Mouse (Mus musculus) cerebellum, adult 9-10 months (tissue): ENCODE data around the gene Tmem53.
A peak's percentile ranks its signal among the peaks of the same experiment; 100 is the strongest.
"Not testable (repeated sequence)": the region's sequence is repeated elsewhere in the genome, so short reads cannot be mapped to it uniquely, and the experiment has no call there.

Source experiments
- DNase-seq: peaks from one replicate; pipeline ENCODE4 v3.0.0; 2022

Tmem53 gene

DNA sequence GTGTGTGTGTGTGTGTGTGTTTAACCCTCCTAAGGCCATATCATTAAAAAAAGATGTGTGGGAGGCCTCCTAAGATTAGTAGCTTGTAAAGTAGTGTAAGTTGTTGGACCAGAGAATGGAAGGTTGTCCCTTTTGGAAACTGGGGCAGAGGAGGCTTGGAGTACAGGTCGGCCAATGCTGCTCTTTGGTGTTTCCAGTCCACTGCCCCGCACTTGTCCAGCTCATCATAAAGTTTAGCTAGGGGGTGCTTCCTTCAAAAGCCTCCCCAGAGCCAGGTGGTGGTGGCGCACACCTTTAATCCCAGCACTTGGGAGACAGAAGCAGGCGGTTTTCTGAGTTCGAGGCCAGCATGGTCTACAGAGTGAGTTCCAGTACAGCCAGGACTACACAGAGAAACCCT is 1.0 kb downstream of the Tmem53 start:
- DNase-seq, result no peak

- DNase-seq, result no peak
Observed at GRCm38 (mm10) chr4:117253218-117254016, 1.7 kb downstream of the Tmem53 start.

DNA sequence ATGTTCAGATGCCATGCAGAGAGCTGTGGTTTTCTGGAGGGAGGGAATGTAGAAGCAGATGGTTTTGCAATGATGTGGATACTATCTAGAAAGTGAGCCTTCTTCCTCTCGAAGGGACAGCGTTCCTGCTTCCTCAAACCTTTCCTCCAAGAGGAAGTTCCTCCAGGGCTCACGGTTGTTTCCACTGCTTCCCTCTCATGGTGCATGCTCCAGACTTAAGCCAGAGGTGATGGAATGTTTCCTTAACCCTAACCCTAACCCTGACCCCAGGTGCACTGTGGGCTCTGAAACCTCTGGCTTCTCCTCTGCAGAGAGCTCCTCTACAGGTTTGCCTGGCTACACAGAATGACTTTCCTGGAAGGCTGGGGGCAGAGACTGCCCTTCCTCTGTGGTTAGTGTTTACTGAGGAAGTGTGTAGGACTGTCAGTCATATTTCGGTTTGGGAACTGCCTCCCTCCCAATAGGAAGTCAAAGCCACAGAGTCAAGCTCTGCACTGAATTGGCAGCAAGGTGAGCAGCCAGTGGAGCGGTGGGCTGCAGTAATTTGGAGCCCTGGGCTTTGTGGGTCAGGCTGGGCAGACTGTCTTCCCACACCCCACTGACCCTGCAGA is 2.4 kb downstream of the Tmem53 start:
- DNase-seq, result no peak

- DNase-seq, result no peak
Observed at GRCm38 (mm10) chr4:117254672-117255071, 2.9 kb downstream of the Tmem53 start.

DNA sequence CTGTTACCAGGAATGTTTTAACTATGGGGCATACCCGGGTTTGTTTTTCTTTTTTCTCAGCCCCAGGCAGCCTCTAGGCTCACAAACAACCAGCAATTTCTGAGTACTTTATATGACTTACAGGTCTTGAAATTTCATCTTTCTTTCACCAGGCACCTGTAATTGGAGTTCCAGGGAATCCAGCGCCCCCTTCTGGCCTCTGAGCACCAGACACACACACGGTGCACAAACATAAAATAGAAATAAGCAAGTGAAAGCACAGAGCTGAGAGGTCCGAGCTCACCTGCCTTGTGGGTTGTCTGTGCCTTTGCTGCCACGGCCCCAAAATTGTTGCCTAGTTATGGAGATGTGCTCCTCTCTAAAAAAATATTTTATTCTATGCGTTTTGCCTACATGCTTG is 8.2 kb downstream of the Tmem53 start:
- not testable (repeated sequence) for DNase-seq

DNA sequence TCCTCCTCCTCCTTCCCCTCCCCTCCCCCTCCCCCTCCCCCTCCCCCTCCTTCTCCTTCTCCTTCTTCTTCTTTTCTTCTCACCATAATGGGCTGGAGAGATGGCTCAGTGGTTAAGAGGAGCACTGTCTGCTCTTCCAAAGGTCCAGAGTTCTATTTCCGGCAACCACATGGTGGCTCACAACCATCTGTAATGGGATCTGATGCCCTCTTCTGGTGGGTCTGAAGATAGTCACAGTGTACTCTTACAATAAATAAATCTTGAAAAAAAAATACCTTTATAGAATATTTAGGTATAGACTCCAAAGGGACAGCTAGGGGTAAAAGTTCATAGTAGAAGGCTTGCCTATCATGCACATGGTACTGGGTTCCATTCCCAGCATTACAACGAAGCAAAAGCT is 9.5 kb downstream of the Tmem53 start:
- DNase-seq, result no peak

- no peak for DNase-seq
Observed at GRCm38 (mm10) chr4:117262101-117262913, 10.6 kb downstream of the Tmem53 start.

DNA sequence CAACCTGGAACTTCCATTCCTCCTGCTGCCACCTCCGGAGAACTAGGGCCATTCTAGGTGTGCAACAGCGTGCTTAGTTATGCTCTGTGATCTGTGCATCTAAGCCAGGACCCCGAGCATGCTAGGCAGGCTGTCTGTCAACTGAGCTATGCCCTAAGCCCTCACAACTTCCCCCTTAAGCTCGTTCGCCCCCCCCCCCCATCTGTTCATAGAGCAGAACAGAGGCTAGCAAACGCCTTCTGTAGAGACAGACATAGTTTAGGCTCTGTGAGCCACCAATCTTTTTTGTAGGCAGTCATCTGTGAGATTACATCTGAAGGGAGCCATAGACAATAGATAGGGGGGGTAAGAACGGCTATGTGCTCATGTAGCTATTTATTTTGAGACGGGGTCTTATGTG is 11.2 kb downstream of the Tmem53 start:
- DNase-seq, result no peak

DNA sequence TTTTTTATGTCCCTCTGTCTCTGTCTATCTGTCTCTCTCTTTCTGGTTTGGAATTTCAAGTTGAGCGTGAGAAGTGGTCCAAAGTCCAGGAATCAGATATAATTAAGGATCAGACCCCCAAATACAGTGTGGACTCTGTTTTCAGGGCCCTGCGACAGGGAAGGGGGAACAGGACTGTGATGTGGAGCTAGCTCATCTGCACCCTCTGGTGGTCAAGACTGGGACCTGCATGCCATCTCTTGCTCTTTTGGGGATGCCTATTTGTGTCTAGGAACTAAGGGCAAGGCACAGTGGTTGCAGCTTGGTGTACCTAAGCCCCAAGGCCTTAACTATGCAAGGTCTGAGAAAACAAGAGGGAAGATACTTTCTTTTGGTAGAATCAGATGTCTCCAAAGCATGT is 15.5 kb downstream of the Tmem53 start:
- peak; percentile 75 for DNase-seq

- DNase-seq, result no peak
Observed at GRCm38 (mm10) chr4:117267831-117268437, 16.2 kb downstream of the Tmem53 start.

DNA sequence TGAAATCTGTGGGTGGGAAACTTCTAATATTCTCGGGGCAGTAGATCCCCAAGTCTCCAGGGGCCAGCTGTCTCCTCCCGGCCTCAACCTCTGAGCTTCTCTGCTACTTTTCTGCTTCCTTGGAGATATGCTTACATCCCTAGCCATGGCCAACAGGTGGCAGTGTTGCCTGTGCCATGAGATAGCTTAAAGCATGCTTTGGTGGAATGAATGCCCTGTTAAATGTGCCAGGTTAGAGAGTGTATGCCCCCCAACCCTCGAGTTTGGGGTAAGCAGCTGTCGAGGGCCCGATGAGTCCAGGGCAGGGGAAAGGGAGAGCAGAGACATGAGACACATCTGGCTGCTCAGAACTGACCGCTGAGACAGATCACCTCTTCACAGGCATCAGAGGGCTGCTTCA is 18.5 kb downstream of the Tmem53 start:
- DNase-seq, result peak; percentile 64

DNA sequence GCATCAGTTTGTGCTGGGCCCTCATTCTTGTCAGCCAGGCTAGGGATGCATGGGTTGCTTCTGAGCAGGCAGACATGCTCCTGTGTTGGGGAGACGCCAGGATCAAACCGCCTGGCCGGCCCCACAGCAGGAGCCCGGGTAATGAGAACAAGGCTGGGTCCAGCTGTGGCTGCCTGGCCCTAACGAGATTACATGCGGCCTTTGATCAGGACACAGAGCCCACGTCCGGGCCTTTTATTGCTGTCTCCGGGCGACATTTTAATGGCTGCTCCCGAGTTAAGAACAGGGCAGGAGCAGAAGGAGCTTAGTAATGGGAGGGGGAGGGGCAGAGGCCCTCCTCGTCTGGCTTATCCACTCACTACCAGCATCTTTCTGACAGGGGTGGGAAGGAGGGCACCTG is 20.7 kb downstream of the Tmem53 start:
- no peak for DNase-seq

DNA sequence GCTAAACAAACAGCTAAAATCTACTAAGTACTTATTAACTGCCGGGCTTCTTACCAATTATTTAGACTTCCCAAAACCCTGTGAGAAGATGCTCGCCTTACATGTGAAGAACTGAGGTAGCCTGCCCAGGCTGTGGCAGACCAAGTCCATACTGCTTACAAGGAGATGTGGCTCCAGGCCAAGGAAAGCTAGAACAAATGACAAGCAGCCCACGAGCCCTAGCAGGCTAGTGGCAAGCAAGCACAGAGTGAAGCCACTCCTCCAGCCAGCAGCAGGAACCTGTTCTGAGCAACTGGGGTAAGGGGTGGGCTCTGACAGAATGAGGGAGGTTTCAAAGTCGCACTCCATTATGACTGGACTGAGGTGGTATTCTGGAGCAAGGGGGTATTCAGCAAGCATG is 23.0 kb downstream of the Tmem53 start:
- DNase-seq, result no peak

DNA sequence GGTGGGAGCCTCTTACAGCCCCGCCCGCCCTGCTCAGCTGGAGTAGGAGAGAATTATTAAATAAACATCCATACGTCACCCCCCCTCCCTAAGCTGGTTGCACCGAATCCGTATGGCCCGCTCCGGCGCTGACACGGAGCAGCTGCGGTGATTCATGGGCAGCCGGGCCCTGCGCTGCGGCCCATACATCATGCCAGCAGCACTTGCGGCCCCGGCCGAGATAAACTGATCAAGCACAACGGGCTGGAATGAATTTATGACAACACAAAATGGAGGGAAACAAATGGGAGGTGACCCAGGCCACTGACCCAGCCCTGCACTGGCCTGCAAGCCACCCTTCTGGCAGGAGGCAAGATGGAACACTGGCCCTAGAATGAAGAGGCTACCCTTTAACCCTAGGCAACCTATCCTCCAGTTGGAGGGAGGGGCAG is 24.5 kb downstream of the Tmem53 start:
- no peak for DNase-seq

DNA sequence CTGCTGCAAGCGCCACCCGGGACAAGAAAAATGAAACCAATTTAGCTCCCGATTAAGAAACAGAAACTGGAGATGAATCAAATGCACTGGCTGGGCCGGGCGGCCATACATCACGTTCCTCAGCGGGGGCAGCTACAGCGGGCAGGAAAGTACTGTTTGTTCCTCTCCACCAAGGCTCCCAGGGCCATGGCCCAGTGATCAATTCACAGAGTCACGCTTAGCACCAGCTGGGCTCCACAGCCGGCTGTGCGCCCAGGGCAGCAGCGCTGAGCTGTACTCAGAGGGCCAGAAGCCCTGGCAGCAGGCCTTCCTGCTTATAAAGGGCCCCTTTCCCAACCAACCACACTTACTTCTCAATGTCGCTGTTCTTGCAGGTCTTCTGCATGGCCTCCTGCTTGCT is 25.3 kb downstream of the Tmem53 start:
- DNase-seq, result no peak

GRCm38 (mm10) chr4:117277687-117278086 is 25.9 kb downstream of the Tmem53 start:
- DNase-seq, result no peak

GRCm38 (mm10) chr4:117278381-117279252 is 26.9 kb downstream of the Tmem53 start:
- no peak for DNase-seq

- DNase-seq, result no peak
Observed at GRCm38 (mm10) chr4:117279253-117279642, 27.5 kb downstream of the Tmem53 start.

GRCm38 (mm10) chr4:117280397-117280930 is 28.7 kb downstream of the Tmem53 start:
- DNase-seq, result no peak

GRCm38 (mm10) chr4:117281090-117281845 is 29.5 kb downstream of the Tmem53 start:
- DNase-seq, result no peak
